Mouse (Mus musculus): ENCODE results near the gene Nelfb.

DNA sequence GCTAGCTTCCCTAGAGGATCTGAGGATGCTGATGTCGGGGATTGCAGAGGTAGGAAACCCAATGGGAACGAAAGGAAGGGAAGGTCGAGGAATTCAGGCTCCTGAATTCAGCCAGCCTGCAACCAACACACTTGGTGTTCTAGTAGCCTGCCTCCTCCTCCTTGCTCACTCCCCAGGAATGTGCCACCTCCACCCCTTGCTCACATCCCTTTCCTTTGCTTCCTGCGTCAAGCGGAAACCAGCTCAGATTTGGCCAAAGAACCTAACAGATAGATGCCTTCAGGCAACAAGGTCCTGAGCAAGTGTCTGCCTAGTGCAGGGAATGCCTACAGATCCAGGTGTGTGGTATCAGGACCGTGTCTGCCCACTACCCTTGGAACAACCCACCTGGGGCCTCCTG lies 34.7 kb downstream of the Nelfb start:
- TF ChIP-seq GATA1 (IDR thresholded peaks at IDR 0.05; ENCODE audit: borderline replicate concordance, low read length) = no peak
- TF ChIP-seq FLI1 (IDR thresholded peaks at IDR 0.05; ENCODE audit: low read length) = no peak
